Mouse (Mus musculus) limb, embryonic 12.5 days (tissue): ENCODE measurements around the gene Slc2a1. TPM values are rescaled to one million over a fixed set of nuclear protein-coding genes. Genes with fewer than 3 reads are reported as not detected.

Experiments
- ATAC-seq: fragments of 200-750 bp; cut with Nextera tagmentation; 2 replicates; pipeline ENCODE4 v1.8.0; 2017; ENCODE audit warnings: low read depth, moderate TSS enrichment; ENCODE audit not compliant: insufficient number of reproducible peaks, insufficient read depth, low FRiP score, low TSS enrichment
- H3K27ac ChIP-seq: fragments of 300-500 bp; sonication (generic); 2 replicates; pipeline ENCODE4 v1.5.1; 2016; ENCODE audit warnings: mild to moderate bottlenecking, moderate library complexity
- H3K27me3 ChIP-seq: fragments of 300-500 bp; sonication (generic); 2 replicates; pipeline ENCODE4 v1.6.1; 2016; ENCODE audit warnings: mild to moderate bottlenecking, moderate library complexity
- H3K36me3 ChIP-seq: fragments of 300-500 bp; sonication (generic); 2 replicates; pipeline ENCODE4 v1.6.1; 2016; ENCODE audit warnings: mild to moderate bottlenecking, moderate library complexity
- H3K4me1 ChIP-seq: fragments of 300-500 bp; sonication (generic); replicated peaks from 2 replicates; pipeline ENCODE4 v1.6.1; 2016
- H3K4me2 ChIP-seq: fragments of 300-500 bp; sonication (generic); 2 replicates; pipeline ENCODE4 v1.6.1; 2016; ENCODE audit warnings: mild to moderate bottlenecking, moderate library complexity
- H3K4me3 ChIP-seq: fragments of 300-500 bp; sonication (generic); replicated peaks from 2 replicates; pipeline ENCODE4 v1.5.1; 2016; ENCODE audit warnings: mild to moderate bottlenecking
- H3K9ac ChIP-seq: fragments of 300-500 bp; sonication (generic); replicated peaks from 2 replicates; pipeline ENCODE4 v1.6.1; 2016; ENCODE audit warnings: mild to moderate bottlenecking, moderate library complexity
- H3K9me3 ChIP-seq: fragments of 300-500 bp; sonication (generic); 2 replicates; pipeline ENCODE4 v1.6.1; 2016; ENCODE audit warnings: mild to moderate bottlenecking, moderate library complexity
- WGBS: fragments of 180-500 bp; shearing (Covaris S2); methylation state at CpG from one replicate; pipeline ENCODE4 v1.1.7; 2016; 5-methylcytosine and 5-hydroxymethylcytosine counted together
- polyA plus RNA-seq: library from polyadenylated mRNA; unstranded; fragments of >200 nt; fragmentation: Nextera tagmentation; extraction: Ambion mirVana; gene quantifications from 2 replicates; pipeline ENCODE4 v1.2.1, GENCODE M21; 2016

The Slc2a1 gene
- polyA plus RNA-seq, 1 experiment from 2014 or later = 98.1 TPM

GRCm38 (mm10) chr4:119115611-119116070 lies 7.1 kb downstream of the Slc2a1 start:
- Histone ChIP-seq H3K27ac (no peak overlapping the region), H3K4me1 (peaks cover 46% of the 10 kb centered on the region)
- 75% methylated on average over 6 of the region's 6 CpGs for WGBS

GRCm38 (mm10) chr4:119116336-119116735 lies 7.8 kb downstream of the Slc2a1 start:
- no peaks in the 10 kb centered on the region for H3K9me3 ChIP-seq
- H3K4me3 ChIP-seq = no peak overlapping the region
- H3K36me3 ChIP-seq = peaks cover 68% of the 10 kb centered on the region
- WGBS = 71% methylated on average over 1 of the region's 1 CpGs
- peaks cover 39% of the 10 kb centered on the region for H3K4me1 ChIP-seq
- no peak for ATAC-seq
- no peak overlapping the region for H3K9ac ChIP-seq
- H3K27ac ChIP-seq = no peak overlapping the region
- no peaks in the 10 kb centered on the region for H3K27me3 ChIP-seq
- no peak overlapping the region for H3K4me2 ChIP-seq

More at GRCm38 (mm10) chr4:119115611-119116070, 7.1 kb downstream of the Slc2a1 start:
- Histone ChIP-seq H3K4me3 (no peak overlapping the region), H3K4me2 (no peak overlapping the region), H3K27me3 (no peaks in the 10 kb centered on the region), H3K9ac (no peak overlapping the region), H3K9me3 (no peaks in the 10 kb centered on the region), H3K36me3 (peaks cover 61% of the 10 kb centered on the region)
- ATAC-seq = no peak

GRCm38 (mm10) chr4:119117571-119117970 lies 9.1 kb downstream of the Slc2a1 start:
- peaks cover 27% of the 10 kb centered on the region for H3K4me1 ChIP-seq
- H3K27me3 ChIP-seq = no peaks in the 10 kb centered on the region
- no peak overlapping the region for H3K4me2 ChIP-seq
- peaks cover 73% of the 10 kb centered on the region for H3K36me3 ChIP-seq
- H3K9ac ChIP-seq = no peak overlapping the region
- no peak for ATAC-seq
- no peaks in the 10 kb centered on the region for H3K9me3 ChIP-seq
- no peak overlapping the region for H3K27ac ChIP-seq
- WGBS = 80% methylated on average over 5 of the region's 5 CpGs
- no peak overlapping the region for H3K4me3 ChIP-seq

GRCm38 (mm10) chr4:119118659-119119077 lies 10.2 kb downstream of the Slc2a1 start:
- H3K9ac ChIP-seq = no peak overlapping the region
- H3K4me2 ChIP-seq = no peak overlapping the region
- H3K9me3 ChIP-seq = no peaks in the 10 kb centered on the region
- no peaks in the 10 kb centered on the region for H3K27me3 ChIP-seq
- H3K36me3 ChIP-seq = peaks cover 74% of the 10 kb centered on the region
- H3K4me1 ChIP-seq = peaks cover 17% of the 10 kb centered on the region
- ATAC-seq = no peak
- H3K4me3 ChIP-seq = no peak overlapping the region
- WGBS = 84% methylated on average over 4 of the region's 4 CpGs
- no peak overlapping the region for H3K27ac ChIP-seq

- ATAC-seq = no peak
- no peak overlapping the region for H3K9ac ChIP-seq
- H3K4me1 ChIP-seq = peaks cover 15% of the 10 kb centered on the region
- WGBS = 84% methylated on average over 5 of the region's 5 CpGs
- H3K27ac ChIP-seq = no peak overlapping the region
- H3K9me3 ChIP-seq = no peaks in the 10 kb centered on the region
- H3K4me2 ChIP-seq = no peak overlapping the region
- peaks cover 76% of the 10 kb centered on the region for H3K36me3 ChIP-seq
- H3K4me3 ChIP-seq = no peak overlapping the region
- no peaks in the 10 kb centered on the region for H3K27me3 ChIP-seq
These were observed 10.8 kb downstream of the Slc2a1 start for GRCm38 (mm10) chr4:119119354-119119753.

GRCm38 (mm10) chr4:119120095-119120494 lies 11.6 kb downstream of the Slc2a1 start:
- Histone ChIP-seq H3K4me2 (no peak overlapping the region), H3K27ac (no peak overlapping the region), H3K4me3 (no peak overlapping the region), H3K9ac (no peak overlapping the region), H3K9me3 (no peaks in the 10 kb centered on the region), H3K4me1 (peaks cover 11% of the 10 kb centered on the region), H3K36me3 (peaks cover 79% of the 10 kb centered on the region), H3K27me3 (no peaks in the 10 kb centered on the region)
- no peak for ATAC-seq
- WGBS = 84% methylated on average over 6 of the region's 6 CpGs

GRCm38 (mm10) chr4:119121249-119121648 lies 12.7 kb downstream of the Slc2a1 start:
- ATAC-seq = no peak
- peaks cover 7% of the 10 kb centered on the region for H3K4me1 ChIP-seq
- no peak overlapping the region for H3K4me3 ChIP-seq
- WGBS = 69% methylated on average over 4 of the region's 4 CpGs
- H3K27me3 ChIP-seq = no peaks in the 10 kb centered on the region
- no peak overlapping the region for H3K27ac ChIP-seq
- H3K36me3 ChIP-seq = peaks cover 84% of the 10 kb centered on the region
- no peak overlapping the region for H3K9ac ChIP-seq
- no peak overlapping the region for H3K4me2 ChIP-seq
- no peaks in the 10 kb centered on the region for H3K9me3 ChIP-seq

GRCm38 (mm10) chr4:119124771-119125273 lies 16.3 kb downstream of the Slc2a1 start:
- no peak for ATAC-seq
- WGBS = 70% methylated on average over 2 of the region's 2 CpGs
- peaks cover 98% of the 10 kb centered on the region for H3K36me3 ChIP-seq
- H3K27ac ChIP-seq = 0 out of 2 replicates have a peak overlapping the region, but pooled peaks have one; percentile 7
- H3K4me3 ChIP-seq = no peak overlapping the region
- H3K27me3 ChIP-seq = no peaks in the 10 kb centered on the region
- H3K9me3 ChIP-seq = no peaks in the 10 kb centered on the region
- H3K4me2 ChIP-seq = no peak overlapping the region
- no peak overlapping the region for H3K9ac ChIP-seq
- H3K4me1 ChIP-seq = 0 out of 2 replicates have a peak, but pooled peaks cover 4% of the 10 kb centered on the region

- Histone ChIP-seq H3K4me1 (0 out of 2 replicates have a peak, but pooled peaks cover 4% of the 10 kb centered on the region), H3K4me2 (no peak overlapping the region), H3K27me3 (no peaks in the 10 kb centered on the region), H3K9me3 (no peaks in the 10 kb centered on the region), H3K9ac (no peak overlapping the region), H3K27ac (no peak overlapping the region), H3K36me3 (peaks cover 98% of the 10 kb centered on the region), H3K4me3 (no peak overlapping the region)
- no peak for ATAC-seq
- 82% methylated on average over 9 of the region's 9 CpGs for WGBS
These were observed 17.2 kb downstream of the Slc2a1 start for GRCm38 (mm10) chr4:119125577-119126270.

- H3K36me3 ChIP-seq = peaks cover 98% of the 10 kb centered on the region
- ATAC-seq = no peak
- H3K9ac ChIP-seq = no peak overlapping the region
- 0 out of 2 replicates have a peak, but pooled peaks cover 4% of the 10 kb centered on the region for H3K4me1 ChIP-seq
- H3K27ac ChIP-seq = no peak overlapping the region
- WGBS = 63% methylated on average over 6 of the region's 6 CpGs
- H3K4me2 ChIP-seq = no peak overlapping the region
- no peaks in the 10 kb centered on the region for H3K9me3 ChIP-seq
- no peak overlapping the region for H3K4me3 ChIP-seq
- H3K27me3 ChIP-seq = no peaks in the 10 kb centered on the region
These were observed 18.7 kb downstream of the Slc2a1 start for GRCm38 (mm10) chr4:119127229-119127628.

GRCm38 (mm10) chr4:119128547-119128946 lies 20.0 kb downstream of the Slc2a1 start:
- Histone ChIP-seq H3K27me3 (no peaks in the 10 kb centered on the region), H3K4me2 (no peak overlapping the region), H3K4me3 (no peak overlapping the region), H3K9ac (no peak overlapping the region), H3K4me1 (0 out of 2 replicates have a peak, but pooled peaks cover 4% of the 10 kb centered on the region), H3K9me3 (no peaks in the 10 kb centered on the region), H3K36me3 (peaks cover 98% of the 10 kb centered on the region), H3K27ac (no peak overlapping the region)
- WGBS = 91% methylated on average over 7 of the region's 7 CpGs
- ATAC-seq = no peak
